Mouse (Mus musculus) testis, postnatal 14 days (tissue): Measurements from ENCODE around the gene 2310057M21Rik.

Source experiments
- DNase-seq: peaks from one replicate; pipeline ENCODE4 v3.0.0; 2021; ENCODE audit warnings: low spot score

The 2310057M21Rik gene

DNA sequence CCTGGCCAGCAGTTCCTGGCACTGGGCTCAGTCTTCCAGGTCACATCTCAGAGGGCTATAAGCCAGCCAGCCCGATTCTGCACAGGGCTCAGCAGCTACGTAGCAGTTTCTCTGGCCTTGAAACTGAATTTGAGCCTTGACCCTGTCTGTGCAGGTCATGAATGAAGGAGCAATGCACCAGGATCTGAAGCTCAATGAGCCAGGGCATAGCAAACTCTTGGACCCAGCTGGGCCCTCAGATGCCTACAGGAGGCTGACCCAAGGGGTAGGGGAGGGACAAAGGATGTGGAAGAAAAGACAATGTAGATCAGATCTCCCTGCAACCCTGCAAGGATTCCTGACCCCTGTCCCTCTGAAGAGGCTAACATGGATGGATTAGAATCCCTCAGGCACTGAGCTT is 40.4 kb downstream of the 2310057M21Rik start, which contains the start of gene Cuzd1:
TSS of gene Cuzd1 (minus strand) at position 101 of the 400 bp plus-strand sequence.
- no peak for DNase-seq

DNA sequence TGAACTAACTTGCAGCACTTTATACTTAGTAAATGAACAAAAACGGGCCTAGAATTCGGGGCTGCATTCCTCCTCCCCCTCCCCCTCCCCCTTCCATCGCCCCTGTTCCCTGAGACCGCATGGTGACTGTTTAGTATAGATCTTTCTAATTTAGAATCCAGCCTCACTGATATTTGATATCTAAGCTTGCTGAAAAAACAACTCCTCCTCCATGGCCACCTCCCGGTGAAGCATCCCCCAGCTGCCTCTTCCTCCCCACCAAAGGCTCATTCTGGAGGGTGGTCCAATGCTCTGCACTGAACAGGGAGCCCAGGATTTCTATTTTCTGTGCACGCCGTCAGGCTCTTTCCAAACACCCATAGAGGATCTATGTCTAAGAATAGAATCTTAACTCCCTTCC is 44.2 kb downstream of the 2310057M21Rik start:
- no peak for DNase-seq

DNA sequence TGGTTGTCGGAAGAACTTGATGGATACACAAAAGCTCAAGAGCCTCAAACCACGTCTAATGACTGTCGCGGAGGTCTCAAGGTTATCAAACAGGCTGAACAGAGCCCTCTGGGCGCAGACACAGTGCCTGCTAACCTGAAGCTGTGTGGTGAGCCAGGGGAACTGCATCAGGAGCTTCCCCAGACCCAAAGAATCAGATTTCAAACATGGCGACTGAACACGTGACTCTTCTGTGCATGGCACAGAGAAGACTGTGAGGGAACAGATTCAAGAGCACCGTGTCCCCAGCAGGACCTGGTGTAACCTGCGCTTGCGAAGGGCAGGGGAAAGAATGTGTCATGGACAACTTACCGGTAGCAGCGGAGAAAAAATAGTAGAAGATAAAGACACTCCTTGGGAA is 45.0 kb downstream of the 2310057M21Rik start:
- DNase-seq = no peak

DNA sequence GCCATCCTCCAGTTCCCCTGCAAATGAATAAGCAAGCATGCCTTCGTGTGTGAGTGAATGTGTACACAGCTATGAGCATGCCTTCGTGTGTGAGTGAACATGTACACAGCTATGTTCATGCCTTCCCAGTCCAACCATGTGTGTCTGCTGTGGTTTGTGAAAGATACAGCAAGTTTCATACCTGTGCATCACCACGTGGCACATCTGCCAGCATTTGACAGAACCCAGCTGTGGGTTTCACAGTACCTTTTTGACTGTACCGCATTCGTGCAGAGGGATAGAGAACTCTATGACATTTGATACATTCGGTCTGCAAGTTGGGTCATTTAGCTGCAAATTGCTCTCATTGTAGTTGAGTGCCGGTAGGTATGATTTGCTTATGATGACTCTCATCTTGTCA is 48.1 kb downstream of the 2310057M21Rik start:
- no peak for DNase-seq

DNA sequence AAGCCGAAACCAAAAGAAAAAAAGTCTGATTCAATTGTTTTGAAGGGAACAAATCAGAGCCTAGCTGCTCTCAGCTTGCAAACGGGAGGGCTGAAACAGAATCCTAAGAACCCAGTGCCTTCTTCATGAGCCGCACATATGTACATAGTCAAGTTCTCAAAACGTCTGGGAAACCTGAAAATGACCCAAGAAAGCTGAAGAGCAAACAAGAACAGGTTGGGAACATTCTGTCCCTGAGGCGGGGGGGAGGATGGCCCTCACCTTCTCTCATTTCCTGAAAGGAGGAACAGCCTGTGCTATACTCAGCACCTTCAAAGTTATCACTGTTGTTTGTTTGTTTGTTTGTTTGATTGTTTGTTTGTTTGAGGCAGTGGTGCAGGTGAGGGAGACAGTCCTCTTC is 55.8 kb downstream of the 2310057M21Rik start:
- no peak for DNase-seq

DNA sequence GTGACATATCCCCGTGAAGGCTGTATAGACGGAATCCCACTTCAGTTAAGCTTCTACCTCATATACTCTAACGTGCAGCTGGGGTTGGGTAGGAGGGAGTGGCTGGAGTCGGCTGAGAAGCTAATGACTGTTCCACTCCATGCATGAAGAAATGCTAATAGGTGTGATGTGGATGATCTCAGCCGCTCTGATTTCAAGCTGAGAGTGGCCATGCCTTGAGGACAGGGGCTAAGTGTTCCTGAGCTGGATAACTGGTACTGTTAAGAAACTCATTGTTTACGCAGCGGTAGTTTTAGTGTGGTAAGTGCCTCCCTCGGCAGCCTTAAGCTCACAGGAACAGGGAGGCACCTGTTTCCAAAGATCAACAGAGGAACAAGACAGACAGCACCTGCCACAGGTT is 59.2 kb downstream of the 2310057M21Rik start:
- no peak for DNase-seq

DNA sequence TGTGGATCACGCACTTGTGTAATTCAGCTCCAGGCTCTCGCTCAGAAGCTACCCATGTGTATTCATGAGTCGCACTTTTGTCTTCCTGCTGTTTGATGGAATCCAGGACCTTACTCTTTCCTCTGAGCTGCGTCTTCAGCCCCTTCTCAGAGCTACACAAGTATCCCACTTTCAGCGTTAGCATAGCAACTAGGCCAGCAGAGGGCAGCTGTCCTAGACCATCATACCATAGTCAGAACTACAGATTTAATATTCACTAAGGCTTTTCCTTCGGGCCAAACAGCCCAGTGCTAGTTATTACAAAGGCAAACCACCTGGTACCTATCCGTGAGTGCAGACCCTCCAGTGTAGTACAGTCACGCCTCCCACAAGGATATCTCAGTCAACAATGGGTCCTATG is 65.4 kb downstream of the 2310057M21Rik start:
- no peak for DNase-seq
